Mouse (Mus musculus) kidney, embryonic 14.5 days (tissue): ENCODE data around the gene Cyp2c55. TPM values are rescaled to one million over a fixed set of nuclear protein-coding genes. Genes with fewer than 3 reads are reported as not detected.

Experiments
- ATAC-seq: fragments of 200-750 bp; cut with Nextera tagmentation; 2 replicates; pipeline ENCODE4 v1.8.0; 2017; ENCODE audit warnings: moderate number of reproducible peaks, mild to moderate bottlenecking, moderate TSS enrichment, moderate library complexity; ENCODE audit not compliant: low FRiP score, low TSS enrichment
- H3K27ac ChIP-seq: fragments of 300-500 bp; sonication (generic); 2 replicates; pipeline ENCODE4 v1.5.1; 2014; ENCODE audit warnings: low read depth, mild to moderate bottlenecking, low read length, moderate library complexity, mixed read lengths
- H3K27me3 ChIP-seq: fragments of 300-500 bp; sonication (generic); 2 replicates; pipeline ENCODE4 v1.6.1; 2014; ENCODE audit warnings: mild to moderate bottlenecking, low read length; ENCODE audit not compliant: control insufficient read depth, insufficient read depth
- H3K36me3 ChIP-seq: fragments of 300-500 bp; sonication (generic); 2 replicates; pipeline ENCODE4 v1.6.1; 2014; ENCODE audit warnings: low read length, mixed read lengths; ENCODE audit not compliant: control insufficient read depth, insufficient read depth
- H3K4me1 ChIP-seq: fragments of 300-500 bp; sonication (generic); 2 replicates; pipeline ENCODE4 v1.6.1; 2014; ENCODE audit warnings: low read length, mixed read lengths; ENCODE audit not compliant: control insufficient read depth, insufficient read depth
- H3K4me2 ChIP-seq: fragments of 300-500 bp; sonication (generic); replicated peaks from 2 replicates; pipeline ENCODE4 v1.6.1; 2014; ENCODE audit warnings: low read depth, mild to moderate bottlenecking, low read length
- H3K4me3 ChIP-seq: fragments of 300-500 bp; sonication (generic); 2 replicates; pipeline ENCODE4 v1.5.1; 2014; ENCODE audit warnings: mild to moderate bottlenecking, low read length
- H3K9ac ChIP-seq: fragments of 300-500 bp; sonication (generic); 2 replicates; pipeline ENCODE4 v1.6.1; 2014; ENCODE audit warnings: low read depth, mild to moderate bottlenecking, low read length, moderate library complexity
- H3K9me3 ChIP-seq: fragments of 300-500 bp; sonication (generic); 2 replicates; pipeline ENCODE4 v1.6.1; 2016; ENCODE audit warnings: low read length; ENCODE audit not compliant: control insufficient read depth
- WGBS: fragments of 180-500 bp; shearing (Covaris S2); extraction: QIAGEN DNeasy Blood & Tissue Kit; methylation state at CpG from one replicate; pipeline ENCODE4 v1.1.7; 2014; 5-methylcytosine and 5-hydroxymethylcytosine counted together
- polyA plus RNA-seq: library from polyadenylated mRNA; unstranded; fragments of >200 nt; fragmentation: Nextera tagmentation; extraction: Ambion mirVana; gene quantifications from 2 replicates; pipeline ENCODE4 v1.2.1, GENCODE M21; 2014

Cyp2c55 gene
- not detected in 2 replicates for polyA plus RNA-seq

- Histone ChIP-seq H3K27me3 (no peaks in the 10 kb centered on the region), H3K4me1 (no peaks in the 10 kb centered on the region), H3K36me3 (no peaks in the 10 kb centered on the region), H3K9me3 (no peaks in the 10 kb centered on the region), H3K4me2 (no peak within 1 kb of the TSS), H3K27ac (no peak within 1 kb of the TSS), H3K4me3 (no peak within 1 kb of the TSS), H3K9ac (no peak within 1 kb of the TSS)
- no peak for ATAC-seq
These were observed at the start of gene Cyp2c55 for GRCm38 (mm10) chr19:39006715-39007114. Cyp2c55 (plus strand) TSS chr19:39007019.

GRCm38 (mm10) chr19:38970741-38971140 is 36.1 kb upstream of the Cyp2c55 start:
- WGBS: 91% methylated on average over 6 of the region's 6 CpGs
- ATAC-seq: no peak

GRCm38 (mm10) chr19:38972581-38972980 is 34.2 kb upstream of the Cyp2c55 start:
- 78% methylated on average over 5 of the region's 5 CpGs for WGBS
- H3K4me3 ChIP-seq: no peak overlapping the region
- no peak for ATAC-seq

More at GRCm38 (mm10) chr19:38970741-38971140, 36.1 kb upstream of the Cyp2c55 start:
- H3K4me1 ChIP-seq: no peaks in the 10 kb centered on the region
- no peak overlapping the region for H3K4me2 ChIP-seq
- H3K27ac ChIP-seq: no peak overlapping the region
- no peak overlapping the region for H3K4me3 ChIP-seq
- no peaks in the 10 kb centered on the region for H3K27me3 ChIP-seq
- H3K36me3 ChIP-seq: peaks cover 36% of the 10 kb centered on the region
- no peaks in the 10 kb centered on the region for H3K9me3 ChIP-seq
- H3K9ac ChIP-seq: no peak overlapping the region

GRCm38 (mm10) chr19:38973666-38974065 is 33.2 kb upstream of the Cyp2c55 start:
- H3K4me1 ChIP-seq: no peaks in the 10 kb centered on the region
- no peak overlapping the region for H3K4me2 ChIP-seq
- no peak overlapping the region for H3K9ac ChIP-seq
- H3K27me3 ChIP-seq: no peaks in the 10 kb centered on the region
- H3K27ac ChIP-seq: no peak overlapping the region
- H3K9me3 ChIP-seq: no peaks in the 10 kb centered on the region
- H3K4me3 ChIP-seq: no peak overlapping the region
- peaks cover 22% of the 10 kb centered on the region for H3K36me3 ChIP-seq
- WGBS: 71% methylated on average over 7 of the region's 7 CpGs
- no peak for ATAC-seq

More at GRCm38 (mm10) chr19:38972581-38972980, 34.2 kb upstream of the Cyp2c55 start:
- H3K4me2 ChIP-seq: no peak overlapping the region
- no peaks in the 10 kb centered on the region for H3K27me3 ChIP-seq
- no peak overlapping the region for H3K27ac ChIP-seq
- H3K9me3 ChIP-seq: no peaks in the 10 kb centered on the region
- no peaks in the 10 kb centered on the region for H3K4me1 ChIP-seq
- no peak overlapping the region for H3K9ac ChIP-seq
- H3K36me3 ChIP-seq: peaks cover 26% of the 10 kb centered on the region

GRCm38 (mm10) chr19:38976269-38976668 is 30.6 kb upstream of the Cyp2c55 start:
- no peak for ATAC-seq
- H3K4me3 ChIP-seq: no peak overlapping the region
- H3K27ac ChIP-seq: no peak overlapping the region

GRCm38 (mm10) chr19:38981966-38982365 is 24.9 kb upstream of the Cyp2c55 start:
- no peak overlapping the region for H3K9ac ChIP-seq
- H3K36me3 ChIP-seq: no peaks in the 10 kb centered on the region
- H3K27ac ChIP-seq: no peak overlapping the region
- H3K9me3 ChIP-seq: no peaks in the 10 kb centered on the region
- 0% methylated on average over 1 of the region's 1 CpGs for WGBS
- no peak for ATAC-seq
- no peaks in the 10 kb centered on the region for H3K27me3 ChIP-seq
- H3K4me3 ChIP-seq: no peak overlapping the region
- no peaks in the 10 kb centered on the region for H3K4me1 ChIP-seq
- H3K4me2 ChIP-seq: no peak overlapping the region

More at GRCm38 (mm10) chr19:38976269-38976668, 30.6 kb upstream of the Cyp2c55 start:
- H3K9ac ChIP-seq: no peak overlapping the region
- no peak overlapping the region for H3K4me2 ChIP-seq
- no peaks in the 10 kb centered on the region for H3K9me3 ChIP-seq
- no peaks in the 10 kb centered on the region for H3K27me3 ChIP-seq
- 0 out of 2 replicates have a peak, but pooled peaks cover 6% of the 10 kb centered on the region for H3K36me3 ChIP-seq
- no peaks in the 10 kb centered on the region for H3K4me1 ChIP-seq

- 83% methylated on average over 4 of the region's 4 CpGs for WGBS
- Histone ChIP-seq H3K9me3 (no peaks in the 10 kb centered on the region), H3K36me3 (no peaks in the 10 kb centered on the region), H3K27ac (no peak overlapping the region), H3K4me1 (no peaks in the 10 kb centered on the region), H3K4me2 (no peak overlapping the region), H3K27me3 (no peaks in the 10 kb centered on the region), H3K4me3 (no peak overlapping the region), H3K9ac (no peak overlapping the region)
- ATAC-seq: no peak
These were observed 8.6 kb upstream of the Cyp2c55 start for GRCm38 (mm10) chr19:38998248-38998647.

GRCm38 (mm10) chr19:38998676-38999075 is 8.1 kb upstream of the Cyp2c55 start:
- Histone ChIP-seq H3K36me3 (no peaks in the 10 kb centered on the region), H3K27ac (no peak overlapping the region), H3K27me3 (no peaks in the 10 kb centered on the region), H3K4me3 (no peak overlapping the region), H3K9ac (no peak overlapping the region), H3K9me3 (no peaks in the 10 kb centered on the region), H3K4me2 (no peak overlapping the region), H3K4me1 (no peaks in the 10 kb centered on the region)
- 75% methylated on average over 1 of the region's 1 CpGs for whole genome bisulfite sequencing
- no peak for ATAC-seq

- no peak overlapping the region for H3K4me3 ChIP-seq
- no peak overlapping the region for H3K27ac ChIP-seq
- H3K4me1 ChIP-seq: no peaks in the 10 kb centered on the region
- H3K36me3 ChIP-seq: no peaks in the 10 kb centered on the region
- H3K27me3 ChIP-seq: no peaks in the 10 kb centered on the region
- no peak for ATAC-seq
- no peaks in the 10 kb centered on the region for H3K9me3 ChIP-seq
- no peak overlapping the region for H3K4me2 ChIP-seq
- H3K9ac ChIP-seq: no peak overlapping the region
- WGBS: 74% methylated on average over 1 of the region's 1 CpGs
These were observed 1.7 kb upstream of the Cyp2c55 start for GRCm38 (mm10) chr19:39005132-39005531.
